Mouse (Mus musculus) G1E (cell line): Measurements from ENCODE around the gene Ino80b. TPM values are rescaled to one million over a fixed set of nuclear protein-coding genes. Genes with fewer than 3 reads are reported as not detected.

ENCODE experiments used
- ATAC-seq: 2 replicates; pipeline ENCODE4 v1.8.0; 2016; ENCODE audit warnings: mild to moderate bottlenecking; ENCODE audit not compliant: insufficient number of reproducible peaks, poor library complexity, low FRiP score, severe bottlenecking; ENCODE audit errors: extremely low read depth
- DNase-seq: peaks from one replicate; pipeline ENCODE4 v3.0.0; 2012; ENCODE audit warnings: low spot score
- H3K27me3 ChIP-seq: 2 replicates; pipeline ENCODE4 v1.6.1; 2012; ENCODE audit warnings: mild to moderate bottlenecking, low read length, inconsistent platforms; ENCODE audit not compliant: insufficient read depth
- H3K36me3 ChIP-seq: replicated peaks from 2 replicates; pipeline ENCODE3; 2012; ENCODE audit warnings: mild to moderate bottlenecking, inconsistent platforms
- H3K4me1 ChIP-seq: 2 replicates; pipeline ENCODE4 v1.6.1; 2012; ENCODE audit warnings: low read depth, low read length, inconsistent platforms, mixed read lengths; ENCODE audit not compliant: insufficient read depth
- H3K4me3 ChIP-seq: 2 replicates; pipeline ENCODE4 v1.5.1; 2012; ENCODE audit warnings: low read depth, mild to moderate bottlenecking, inconsistent platforms, low read length, moderate library complexity, mixed read lengths
- H3K9me3 ChIP-seq: replicated peaks from 2 replicates; pipeline ENCODE4 v1.6.1; 2012; ENCODE audit warnings: inconsistent platforms
- CTCF ChIP-seq: IDR thresholded peaks from 2 replicates; pipeline ENCODE4 v1.5.1; 2012; ENCODE audit warnings: low read depth, low read length, inconsistent platforms, mixed read lengths
- GATA1 ChIP-seq: IDR thresholded peaks from 2 replicates; pipeline ENCODE4 v1.6.1; 2012; ENCODE audit warnings: borderline replicate concordance, low read length, inconsistent platforms, mixed read lengths
- GATA2 ChIP-seq: IDR thresholded peaks from 2 replicates; pipeline ENCODE4 v1.6.1; 2012; ENCODE audit warnings: low read depth, low read length, inconsistent platforms, borderline replicate concordance
- POLR2AphosphoS5 ChIP-seq: IDR thresholded peaks from 2 replicates; pipeline ENCODE4 v1.6.1; 2012; ENCODE audit warnings: low read depth, low read length, inconsistent platforms; ENCODE audit not compliant: insufficient replicate concordance
- TAL1 ChIP-seq: conservative IDR thresholded peaks from 2 replicates; pipeline ENCODE4 v1.6.1; 2012; ENCODE audit warnings: low read depth, low read length, inconsistent platforms, mixed read lengths
- polyA plus RNA-seq: library from polyadenylated mRNA; stranded (reverse); fragments of >175 nt; gene quantifications from 2 replicates; pipeline ENCODE4 v1.2.3, GENCODE M21; 2012
- total RNA-seq, 2 experiments: library from RNA; stranded (forward) in 1 of 2; stranded (reverse) in 1 of 2; fragments of 200-1000 nt in 1 of 2; fragments of >200 nt in 1 of 2; fragmentation: Nextera tagmentation in 1 of 2; gene quantifications; 2 replicates each; pipeline ENCODE4 v1.2.3; 2014 to 2017

Ino80b gene
- total and polyA plus RNA-seq, 3 experiments = 19.7 to 121 (median 21.1) TPM

- no peak for DNase-seq
- Histone ChIP-seq H3K4me1 (peaks cover 28% of the 10 kb centered on the region), H3K4me3 (no peak overlapping the region), H3K36me3 (peaks cover 10% of the 10 kb centered on the region), H3K9me3 (no peaks in the 10 kb centered on the region), H3K27me3 (peaks cover 26% of the 10 kb centered on the region)
- no peak for TF ChIP-seq TAL1
- no peak for TF ChIP-seq POLR2AphosphoS5
- TF ChIP-seq GATA2 = no peak
- no peak for TF ChIP-seq GATA1
- no peak for TF ChIP-seq CTCF
- no peak for ATAC-seq
These were observed 17.7 kb upstream of the Ino80b start for GRCm38 (mm10) chr6:83142886-83143285.

- TF ChIP-seq GATA2 = no peak
- no peak for TF ChIP-seq POLR2AphosphoS5
- no peak for TF ChIP-seq GATA1
- no peak for TF ChIP-seq CTCF
- TF ChIP-seq TAL1 = no peak
- ATAC-seq (no peak), DNase-seq (no peak)
- Histone ChIP-seq H3K9me3 (no peaks in the 10 kb centered on the region), H3K36me3 (peaks cover 6% of the 10 kb centered on the region), H3K4me1 (peaks cover 33% of the 10 kb centered on the region), H3K27me3 (peaks cover 24% of the 10 kb centered on the region), H3K4me3 (no peak overlapping the region)
These were observed 17.0 kb upstream of the Ino80b start for GRCm38 (mm10) chr6:83142211-83142731.

- H3K27me3 ChIP-seq = peaks cover 18% of the 10 kb centered on the region
- DNase-seq (no peak), ATAC-seq (no peak)
- H3K4me3 ChIP-seq = no peak overlapping the region
- H3K4me1 ChIP-seq = peaks cover 34% of the 10 kb centered on the region
- no peaks in the 10 kb centered on the region for H3K9me3 ChIP-seq
- no peak for TF ChIP-seq TAL1
- H3K36me3 ChIP-seq = peaks cover 3% of the 10 kb centered on the region
These were observed 16.4 kb upstream of the Ino80b start for GRCm38 (mm10) chr6:83141636-83142035.

GRCm38 (mm10) chr6:83140044-83140443 is 14.8 kb upstream of the Ino80b start:
- H3K36me3 ChIP-seq = peaks cover 11% of the 10 kb centered on the region
- no peak for ATAC-seq
- no peak for DNase-seq
- no peaks in the 10 kb centered on the region for H3K9me3 ChIP-seq
- H3K27me3 ChIP-seq = peaks cover 13% of the 10 kb centered on the region; the same call in 1 of the 2 replicates
- TF ChIP-seq GATA1 (no peak), TAL1 (no peak), POLR2AphosphoS5 (no peak), CTCF (no peak), GATA2 (no peak)
- peaks cover 41% of the 10 kb centered on the region for H3K4me1 ChIP-seq
- no peak overlapping the region for H3K4me3 ChIP-seq

- Histone ChIP-seq H3K27me3 (peaks cover 10% of the 10 kb centered on the region; the same call in 1 of the 2 replicates), H3K36me3 (peaks cover 12% of the 10 kb centered on the region), H3K4me1 (peaks cover 50% of the 10 kb centered on the region), H3K4me3 (peak overlapping the region; percentile 74), H3K9me3 (no peaks in the 10 kb centered on the region)
- ATAC-seq (no peak), DNase-seq (peak; percentile 59)
- TF ChIP-seq GATA1 = no peak
- TF ChIP-seq TAL1 = no peak
- no peak for TF ChIP-seq GATA2
- TF ChIP-seq CTCF = no peak
- no peak for TF ChIP-seq POLR2AphosphoS5
These were observed 12.8 kb upstream of the Ino80b start for GRCm38 (mm10) chr6:83138056-83138455.

- Histone ChIP-seq H3K4me1 (peaks cover 48% of the 10 kb centered on the region), H3K27me3 (peaks cover 7% of the 10 kb centered on the region; the same call in 1 of the 2 replicates), H3K4me3 (peak overlapping the region; percentile 74), H3K9me3 (no peaks in the 10 kb centered on the region), H3K36me3 (peaks cover 12% of the 10 kb centered on the region)
- no peak for TF ChIP-seq TAL1
- TF ChIP-seq CTCF = no peak
- TF ChIP-seq GATA2 = no peak
- TF ChIP-seq GATA1 = no peak
- TF ChIP-seq POLR2AphosphoS5 = no peak
- DNase-seq (peak; percentile 74), ATAC-seq (peak; percentile 56)
These were observed 12.3 kb upstream of the Ino80b start for GRCm38 (mm10) chr6:83137576-83137950.
